Mouse (Mus musculus) liver, embryonic 15.5 days (tissue): ENCODE measurements around the gene Sppl2a. TPM values are rescaled to one million over a fixed set of nuclear protein-coding genes. Genes with fewer than 3 reads are reported as not detected.
A peak's percentile ranks its signal among the peaks of the same experiment; 100 is the strongest.

Experiments used
- ATAC-seq: fragments of 200-750 bp; cut with Nextera tagmentation; 2 replicates; pipeline ENCODE4 v1.8.0; 2017; ENCODE audit warnings: moderate number of reproducible peaks, mild to moderate bottlenecking, moderate library complexity; ENCODE audit not compliant: insufficient read depth
- H3K27ac ChIP-seq: fragments of 300-500 bp; sonication (generic); replicated peaks from 2 replicates; pipeline ENCODE4 v1.5.1; 2015; ENCODE audit warnings: mild to moderate bottlenecking, inconsistent platforms
- H3K27me3 ChIP-seq: fragments of 300-500 bp; sonication (generic); 2 replicates; pipeline ENCODE4 v1.6.1; 2015; ENCODE audit warnings: mild to moderate bottlenecking, inconsistent platforms
- H3K36me3 ChIP-seq: fragments of 300-500 bp; sonication (generic); replicated peaks from 2 replicates; pipeline ENCODE4 v1.6.1; 2015; ENCODE audit warnings: moderate library complexity, mild to moderate bottlenecking, inconsistent platforms
- H3K4me1 ChIP-seq: fragments of 300-500 bp; sonication (generic); replicated peaks from 2 replicates; pipeline ENCODE4 v1.6.1; 2015; ENCODE audit warnings: inconsistent platforms
- H3K4me2 ChIP-seq: fragments of 300-500 bp; sonication (generic); 2 replicates; pipeline ENCODE4 v1.6.1; 2015; ENCODE audit warnings: moderate library complexity, mild to moderate bottlenecking, inconsistent platforms
- H3K4me3 ChIP-seq: fragments of 300-500 bp; sonication (generic); replicated peaks from 2 replicates; pipeline ENCODE4 v1.5.1; 2015; ENCODE audit warnings: mild to moderate bottlenecking, inconsistent platforms
- H3K9ac ChIP-seq: fragments of 300-500 bp; sonication (generic); 2 replicates; pipeline ENCODE4 v1.6.1; 2015; ENCODE audit warnings: moderate library complexity, mild to moderate bottlenecking, inconsistent platforms
- H3K9me3 ChIP-seq: fragments of 300-500 bp; sonication (generic); replicated peaks from 2 replicates; pipeline ENCODE4 v1.6.1; 2016; ENCODE audit warnings: inconsistent platforms
- WGBS: fragments of 180-500 bp; shearing (Covaris S2); methylation state at CpG from one replicate; pipeline ENCODE4 v1.1.7; 2015; ENCODE audit warnings: mixed read lengths; ENCODE audit not compliant: insufficient replicate concordance; 5-methylcytosine and 5-hydroxymethylcytosine counted together
- polyA plus RNA-seq: library from polyadenylated mRNA; unstranded; fragments of >200 nt; fragmentation: Nextera tagmentation; extraction: Ambion mirVana; gene quantifications from 2 replicates; pipeline ENCODE4 v1.2.1, GENCODE M21; 2015

Sppl2a gene
- polyA plus RNA-seq, 1 experiment from 2014 or later, result 20.0 TPM

GRCm38 (mm10) chr2:126940314-126940866, 7.4 kb upstream of the Sppl2a start:
- peak; percentile 74 for ATAC-seq
- H3K27ac ChIP-seq, result no peak overlapping the region
- H3K36me3 ChIP-seq, result no peaks in the 10 kb centered on the region
- 32% methylated on average over 3 of the region's 3 CpGs for WGBS
- H3K9ac ChIP-seq, result no peak overlapping the region
- peak overlapping the region; percentile 21 for H3K4me2 ChIP-seq
- no peak overlapping the region for H3K4me3 ChIP-seq
- H3K9me3 ChIP-seq, result no peaks in the 10 kb centered on the region
- H3K4me1 ChIP-seq, result peaks cover 11% of the 10 kb centered on the region
- H3K27me3 ChIP-seq, result no peaks in the 10 kb centered on the region

DNA sequence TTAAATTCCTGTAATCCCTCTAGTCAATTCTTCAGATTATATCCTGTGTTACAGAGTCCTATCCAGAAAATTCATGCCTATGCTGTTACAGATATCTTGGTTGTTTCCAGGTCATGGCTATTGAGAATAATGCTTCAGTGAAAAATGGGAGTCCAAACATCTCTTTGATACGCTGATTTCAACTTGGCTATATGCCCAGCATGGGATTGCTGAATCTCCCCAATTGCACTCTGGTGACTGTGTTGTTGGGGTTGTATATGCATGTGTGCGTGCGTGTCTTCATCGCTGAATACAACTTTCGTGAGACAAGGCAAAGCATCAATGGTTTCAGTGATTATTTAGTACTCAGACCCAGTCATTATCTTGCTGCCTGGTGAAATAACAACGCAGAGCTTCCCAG, 5.0 kb upstream of the Sppl2a start:
- H3K9ac ChIP-seq, result no peak overlapping the region
- no peak for ATAC-seq
- no peaks in the 10 kb centered on the region for H3K27me3 ChIP-seq
- H3K4me2 ChIP-seq, result no peak overlapping the region
- H3K36me3 ChIP-seq, result no peaks in the 10 kb centered on the region
- peaks cover 20% of the 10 kb centered on the region for H3K4me1 ChIP-seq
- WGBS, result 80% methylated on average over 6 of the region's 6 CpGs
- no peak overlapping the region for H3K4me3 ChIP-seq
- H3K27ac ChIP-seq, result no peak overlapping the region
- no peaks in the 10 kb centered on the region for H3K9me3 ChIP-seq

DNA sequence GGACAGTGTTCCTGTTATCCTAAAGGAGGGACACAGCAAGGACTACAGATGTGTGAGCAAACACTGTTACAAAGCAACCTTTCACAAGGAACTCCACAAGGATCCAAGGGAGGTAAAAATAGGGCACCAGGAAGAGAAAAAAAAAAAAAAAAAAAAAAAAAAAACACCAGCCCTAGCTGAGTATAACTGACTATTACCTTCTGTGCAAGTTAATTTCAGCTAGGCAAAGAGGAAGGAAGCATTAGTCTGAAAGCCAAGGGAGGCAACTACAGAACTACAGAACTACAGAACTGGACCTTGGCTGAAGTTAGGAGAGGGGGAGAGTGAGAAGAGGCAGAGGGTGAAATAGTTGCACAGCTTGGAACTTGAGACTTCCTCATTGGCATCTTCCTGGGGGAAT, 886 bp upstream of the Sppl2a start:
- H3K27me3 ChIP-seq, result no peaks in the 10 kb centered on the region
- peaks cover 16% of the 10 kb centered on the region for H3K4me1 ChIP-seq
- H3K36me3 ChIP-seq, result no peaks in the 10 kb centered on the region
- 0 out of 2 replicates have a peak overlapping the region, but pooled peaks have one; percentile 89 for H3K27ac ChIP-seq
- no peak overlapping the region for H3K9ac ChIP-seq
- ATAC-seq, result no peak
- H3K9me3 ChIP-seq, result no peaks in the 10 kb centered on the region
- 0 out of 2 replicates have a peak overlapping the region, but pooled peaks have one; percentile 86 for H3K4me2 ChIP-seq
- no peak overlapping the region; the same call in 1 of the 2 replicates for H3K4me3 ChIP-seq

DNA sequence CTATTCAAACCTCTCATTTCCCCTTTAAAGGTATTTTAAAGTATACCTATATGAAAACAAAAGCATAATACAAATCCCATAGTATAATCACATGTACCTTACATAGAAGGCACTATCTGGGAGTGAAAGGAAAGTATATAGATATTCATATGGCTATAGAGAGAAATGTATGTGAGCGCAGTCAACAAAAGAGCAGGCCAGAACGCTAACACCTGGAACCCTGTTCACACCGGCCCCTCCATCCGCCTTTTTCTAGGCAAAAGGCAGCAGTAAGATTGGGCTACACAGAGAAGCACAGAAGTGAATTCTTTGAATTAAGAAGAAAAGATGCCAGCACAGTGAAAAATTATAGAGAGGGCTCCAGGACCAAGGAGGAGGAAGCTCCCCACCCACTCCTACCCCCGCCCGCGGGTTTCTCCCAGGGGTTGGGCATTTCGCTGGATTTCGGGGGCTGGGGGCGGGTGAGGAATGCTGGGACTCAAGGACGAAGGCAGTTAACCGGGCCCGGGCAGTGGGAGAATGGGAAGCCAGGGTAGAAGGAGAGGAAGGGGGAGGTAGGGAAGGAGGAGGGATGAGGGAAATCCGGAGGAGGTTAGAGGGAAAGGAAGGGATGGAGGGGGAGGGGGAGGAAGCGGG, 656 bp downstream of the Sppl2a start:
- ATAC-seq, result peak; percentile 67
- no peaks in the 10 kb centered on the region for H3K36me3 ChIP-seq
- peak overlapping the region; percentile 86 for H3K4me2 ChIP-seq
- peak overlapping the region; percentile 89 for H3K27ac ChIP-seq
- no peaks in the 10 kb centered on the region for H3K9me3 ChIP-seq
- H3K27me3 ChIP-seq, result no peaks in the 10 kb centered on the region
- 4% methylated on average over 15 of the region's 15 CpGs for whole genome bisulfite sequencing
- peak overlapping the region; percentile 68 for H3K4me3 ChIP-seq
- H3K9ac ChIP-seq, result peak overlapping the region; percentile 67
- H3K4me1 ChIP-seq, result peaks cover 23% of the 10 kb centered on the region

DNA sequence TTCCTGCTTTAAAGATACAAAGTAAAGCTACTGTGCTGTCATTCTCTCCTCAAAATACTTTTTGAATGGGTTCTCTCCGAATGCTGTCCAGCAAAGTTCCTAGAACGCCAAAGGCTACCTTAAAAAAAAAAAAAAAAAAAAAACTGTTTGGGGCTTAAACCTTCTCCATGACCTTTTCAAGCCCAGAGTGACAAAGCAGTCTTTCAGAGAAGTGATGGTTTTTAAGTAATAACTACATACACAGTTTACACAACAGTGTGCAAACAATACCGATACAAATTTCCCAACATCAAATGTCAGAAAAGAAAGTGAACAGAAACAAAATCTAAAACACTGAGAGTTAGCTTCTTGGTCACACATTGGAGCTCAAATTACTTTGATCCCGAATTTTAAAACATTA, 1.3 kb downstream of the Sppl2a start:
- peak overlapping the region; percentile 68 for H3K4me3 ChIP-seq
- no peak overlapping the region for H3K27ac ChIP-seq
- no peak for ATAC-seq
- 53% methylated on average over 4 of the region's 4 CpGs for WGBS
- H3K9ac ChIP-seq, result no peak overlapping the region
- H3K27me3 ChIP-seq, result no peaks in the 10 kb centered on the region
- peaks cover 26% of the 10 kb centered on the region for H3K4me1 ChIP-seq
- H3K36me3 ChIP-seq, result peaks cover 6% of the 10 kb centered on the region
- H3K9me3 ChIP-seq, result no peaks in the 10 kb centered on the region
- H3K4me2 ChIP-seq, result peak overlapping the region; percentile 86

DNA sequence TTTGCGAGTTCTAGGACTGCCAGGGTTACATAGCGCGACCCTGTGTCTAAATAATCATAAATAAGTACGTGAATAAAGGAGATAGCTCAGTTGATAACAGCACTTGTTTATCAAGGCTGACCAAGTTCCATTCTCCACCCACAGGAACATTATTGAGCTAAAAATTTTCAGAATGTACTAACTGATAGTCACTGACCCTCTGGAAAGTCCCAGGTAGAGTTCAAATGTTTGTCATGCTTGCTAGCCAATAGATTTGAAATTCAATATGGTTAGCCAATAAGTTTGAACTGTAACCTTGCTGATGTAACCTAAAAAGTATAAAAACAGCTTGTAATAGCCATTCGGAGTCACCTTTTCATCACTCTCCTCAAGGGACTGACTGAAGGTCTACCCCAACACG, 4.4 kb downstream of the Sppl2a start:
- H3K9ac ChIP-seq, result no peak overlapping the region
- H3K4me2 ChIP-seq, result no peak overlapping the region
- no peaks in the 10 kb centered on the region for H3K9me3 ChIP-seq
- no peak for ATAC-seq
- H3K36me3 ChIP-seq, result peaks cover 16% of the 10 kb centered on the region
- no peak overlapping the region; the same call in 1 of the 2 replicates for H3K27ac ChIP-seq
- H3K4me3 ChIP-seq, result no peak overlapping the region
- H3K4me1 ChIP-seq, result peaks cover 20% of the 10 kb centered on the region
- 63% methylated on average over 6 of the region's 6 CpGs for WGBS
- H3K27me3 ChIP-seq, result no peaks in the 10 kb centered on the region

DNA sequence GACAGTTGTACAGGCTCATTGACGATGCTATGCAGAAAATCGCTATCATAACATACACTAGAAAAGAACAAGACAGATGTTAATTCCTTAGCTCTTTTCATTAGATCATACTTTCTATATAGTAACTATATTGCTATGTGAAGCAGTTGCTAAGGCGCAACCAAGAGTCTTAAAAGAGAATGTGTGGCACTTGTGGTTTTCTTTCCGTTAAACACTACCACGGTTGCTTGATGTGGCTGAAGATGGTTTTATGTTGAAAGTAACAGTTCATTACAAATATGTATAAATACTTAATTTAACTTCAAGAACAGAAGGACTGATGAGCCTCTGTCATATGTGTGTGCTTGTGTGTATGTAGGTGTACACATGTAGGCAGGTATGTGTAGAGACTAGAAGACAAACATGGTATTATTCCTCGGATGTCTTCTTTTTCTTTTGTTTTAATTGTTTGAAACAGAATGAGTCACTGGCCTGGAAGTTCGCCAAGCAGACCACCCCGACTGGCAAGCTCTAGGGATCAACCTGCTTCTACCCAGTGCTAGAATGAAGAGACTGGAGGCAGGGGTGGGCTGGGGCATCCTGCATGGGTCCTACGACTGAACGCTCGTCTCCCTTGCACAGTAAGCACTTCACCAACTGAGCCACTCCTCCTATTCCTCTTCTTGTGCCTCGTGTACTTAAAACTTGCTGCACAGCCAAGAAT, 12.5 kb downstream of the Sppl2a start:
- H3K36me3 ChIP-seq, result peaks cover 51% of the 10 kb centered on the region
- H3K4me3 ChIP-seq, result no peak overlapping the region
- ATAC-seq, result no peak
- no peaks in the 10 kb centered on the region for H3K9me3 ChIP-seq
- 83% methylated on average over 12 of the region's 12 CpGs for WGBS
- H3K9ac ChIP-seq, result no peak overlapping the region
- H3K4me1 ChIP-seq, result no peaks in the 10 kb centered on the region
- no peaks in the 10 kb centered on the region for H3K27me3 ChIP-seq
- H3K4me2 ChIP-seq, result no peak overlapping the region
- H3K27ac ChIP-seq, result no peak overlapping the region

GRCm38 (mm10) chr2:126916236-126916635, 16.8 kb downstream of the Sppl2a start:
- ATAC-seq, result no peak
- Histone ChIP-seq H3K4me1 (no peaks in the 10 kb centered on the region), H3K9ac (no peak overlapping the region), H3K36me3 (peaks cover 48% of the 10 kb centered on the region), H3K27me3 (no peaks in the 10 kb centered on the region), H3K4me2 (no peak overlapping the region), H3K9me3 (no peaks in the 10 kb centered on the region), H3K27ac (no peak overlapping the region), H3K4me3 (no peak overlapping the region)
- WGBS, result 56% methylated on average over 1 of the region's 1 CpGs

GRCm38 (mm10) chr2:126914096-126914495, 18.9 kb downstream of the Sppl2a start:
- no peak for ATAC-seq
- H3K4me2 ChIP-seq, result no peak overlapping the region
- H3K4me3 ChIP-seq, result no peak overlapping the region
- no peaks in the 10 kb centered on the region for H3K27me3 ChIP-seq
- no peaks in the 10 kb centered on the region for H3K4me1 ChIP-seq
- H3K9ac ChIP-seq, result no peak overlapping the region
- H3K27ac ChIP-seq, result no peak overlapping the region
- peaks cover 40% of the 10 kb centered on the region for H3K36me3 ChIP-seq
- 80% methylated on average over 4 of the region's 4 CpGs for WGBS
- H3K9me3 ChIP-seq, result no peaks in the 10 kb centered on the region

DNA sequence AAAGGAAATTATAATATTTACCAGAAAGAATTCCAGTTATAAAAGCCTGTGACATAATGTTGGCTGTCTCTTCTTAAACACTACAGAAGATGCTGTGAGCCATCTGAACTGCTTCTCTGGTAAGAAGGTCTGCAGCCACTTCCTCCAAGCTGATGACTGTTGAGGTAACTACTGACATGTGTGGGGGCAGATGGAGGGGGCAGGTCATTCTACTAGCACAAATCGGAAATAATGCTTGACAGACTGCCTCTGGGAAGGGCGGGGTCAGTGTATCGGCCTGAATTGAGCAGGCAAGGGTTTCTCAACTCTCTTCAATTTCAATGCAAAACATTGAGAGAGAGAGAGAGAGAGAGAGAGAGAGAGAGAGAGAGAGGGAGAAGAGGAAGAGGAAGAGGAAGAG, 28.9 kb downstream of the Sppl2a start:
- H3K9ac ChIP-seq, result no peak overlapping the region
- no peak for ATAC-seq
- no peak overlapping the region for H3K4me2 ChIP-seq
- peaks cover 33% of the 10 kb centered on the region for H3K36me3 ChIP-seq
- 35% methylated on average over 3 of the region's 3 CpGs for WGBS
- no peak overlapping the region for H3K27ac ChIP-seq
- H3K4me1 ChIP-seq, result no peaks in the 10 kb centered on the region
- no peak overlapping the region for H3K4me3 ChIP-seq
- no peaks in the 10 kb centered on the region for H3K9me3 ChIP-seq
- H3K27me3 ChIP-seq, result no peaks in the 10 kb centered on the region

GRCm38 (mm10) chr2:126897511-126897910, 35.5 kb downstream of the Sppl2a start:
- Histone ChIP-seq H3K36me3 (peaks cover 18% of the 10 kb centered on the region), H3K4me3 (no peak overlapping the region), H3K27ac (no peak overlapping the region), H3K9ac (no peak overlapping the region), H3K4me2 (no peak overlapping the region), H3K27me3 (no peaks in the 10 kb centered on the region), H3K4me1 (peaks cover 3% of the 10 kb centered on the region; the same call in 1 of the 2 replicates), H3K9me3 (no peaks in the 10 kb centered on the region)
- WGBS, result 85% methylated on average over 9 of the region's 9 CpGs
- ATAC-seq, result no peak
